Mouse (Mus musculus): Measurements from ENCODE around the gene Mepe. TPM values are rescaled to one million over a fixed set of nuclear protein-coding genes. Genes with fewer than 3 reads are reported as not detected.

Gene Mepe
- polyA plus RNA-seq, 1 experiment from 2014 or later, result not detected

Small RNAs within 50 kb of the gene (microRNA-seq; reads per million reads assigned to microRNA genes)
- gene Gm23616, result not detected

Other genes starting within 250 kb of the Mepe start
- not detected in 2 replicates for gene Gm17660, start 247.7 kb upstream of the Mepe start, polyA plus RNA-seq (2015; fragmentation: Nextera tagmentation; extraction: Ambion mirVana)
- 72.8 and 84.5 TPM in 2 replicates for gene Sparcl1, start 211.6 kb upstream of the Mepe start, polyA plus RNA-seq (2015; fragmentation: Nextera tagmentation; extraction: Ambion mirVana)
- not detected in 2 replicates for gene Dspp, start 154.6 kb upstream of the Mepe start, polyA plus RNA-seq (2015; fragmentation: Nextera tagmentation; extraction: Ambion mirVana)
- gene Dmp1, start 122.7 kb upstream of the Mepe start, polyA plus RNA-seq (2015; fragmentation: Nextera tagmentation; extraction: Ambion mirVana), result 0.59 and 0.89 TPM in 2 replicates
- gene Ibsp, start 26.2 kb upstream of the Mepe start, polyA plus RNA-seq (2015; fragmentation: Nextera tagmentation; extraction: Ambion mirVana), result 0.12 TPM in 1 of 2 replicates, not detected in the other
- gene Spp1, start 109.8 kb downstream of the Mepe start, polyA plus RNA-seq (2015; fragmentation: Nextera tagmentation; extraction: Ambion mirVana), result 6.1 and 6.4 TPM in 2 replicates
- gene Pkd2, start 134.1 kb downstream of the Mepe start, polyA plus RNA-seq (2015; fragmentation: Nextera tagmentation; extraction: Ambion mirVana), result 7.5 and 8.4 TPM in 2 replicates
- 15.6 and 15.9 TPM in 2 replicates for gene BC005561, start 183.0 kb downstream of the Mepe start, polyA plus RNA-seq (2015; fragmentation: Nextera tagmentation; extraction: Ambion mirVana)